Mouse (Mus musculus) midbrain, embryonic 15.5 days (tissue): ENCODE measurements at regions not wholly inside any gene's neighbourhood (a gene's known extent, or its start where the extent isn't known, plus 50 kb on each side); places are given as distances from the start of the nearest gene placed in this dataset.
A peak's percentile ranks its signal among the peaks of the same experiment; 100 is the strongest.

ENCODE experiments used
- ATAC-seq: fragments of 200-750 bp; cut with Nextera tagmentation; replicated peaks from 2 replicates; pipeline ENCODE4 v1.8.0; 2017; ENCODE audit warnings: moderate TSS enrichment
- H3K27ac ChIP-seq: fragments of 300-500 bp; sonication (generic); 2 replicates; pipeline ENCODE4 v1.5.1; 2015; ENCODE audit warnings: mild to moderate bottlenecking, inconsistent platforms
- H3K27me3 ChIP-seq: fragments of 300-500 bp; sonication (generic); replicated peaks from 2 replicates; pipeline ENCODE4 v1.6.1; 2015; ENCODE audit warnings: inconsistent platforms
- H3K36me3 ChIP-seq: fragments of 300-500 bp; sonication (generic); replicated peaks from 2 replicates; pipeline ENCODE4 v1.6.1; 2015; ENCODE audit warnings: inconsistent platforms
- H3K4me1 ChIP-seq: fragments of 300-500 bp; sonication (generic); 2 replicates; pipeline ENCODE4 v1.6.1; 2015; ENCODE audit warnings: inconsistent platforms
- H3K4me2 ChIP-seq: fragments of 300-500 bp; sonication (generic); 2 replicates; pipeline ENCODE4 v1.6.1; 2015; ENCODE audit warnings: inconsistent platforms, mild to moderate bottlenecking, moderate library complexity
- H3K4me3 ChIP-seq: fragments of 300-500 bp; sonication (generic); 2 replicates; pipeline ENCODE4 v1.5.1; 2015; ENCODE audit warnings: mild to moderate bottlenecking, inconsistent platforms
- H3K9ac ChIP-seq: fragments of 300-500 bp; sonication (generic); 2 replicates; pipeline ENCODE4 v1.6.1; 2015; ENCODE audit warnings: mild to moderate bottlenecking, inconsistent platforms
- H3K9me3 ChIP-seq: fragments of 300-500 bp; sonication (generic); 2 replicates; pipeline ENCODE4 v1.6.1; 2016; ENCODE audit warnings: inconsistent platforms
- WGBS: fragments of 180-500 bp; shearing (Covaris S2); methylation state at CpG from one replicate; pipeline ENCODE4 v1.1.7; 2015; ENCODE audit warnings: mixed read lengths; 5-methylcytosine and 5-hydroxymethylcytosine counted together

- Histone ChIP-seq H3K9ac (no peak overlapping the region; the same call in 1 of the 2 replicates), H3K36me3 (no peaks in the 10 kb centered on the region), H3K9me3 (no peaks in the 10 kb centered on the region), H3K4me1 (no peaks in the 10 kb centered on the region), H3K27ac (peak overlapping the region; percentile 83; the same call in 1 of the 2 replicates), H3K27me3 (no peaks in the 10 kb centered on the region; the same call in 1 of the 2 replicates), H3K4me2 (peak overlapping the region; percentile 98), H3K4me3 (peak overlapping the region; percentile 65)
- ATAC-seq, result no peak; the same call in 1 of the 2 replicates
- WGBS, result 13% methylated on average over 9 of the region's 9 CpGs
Observed at GRCm38 (mm10) chr6:71012436-71012822, 56.1 kb downstream of the Foxi3 start.

- under 1% methylated on average over 37 of the region's 38 CpGs for WGBS
- Histone ChIP-seq H3K4me1 (no peaks in the 10 kb centered on the region), H3K4me2 (peak overlapping the region; percentile 98), H3K27me3 (no peaks in the 10 kb centered on the region; the same call in 1 of the 2 replicates), H3K36me3 (no peaks in the 10 kb centered on the region), H3K4me3 (peak overlapping the region; percentile 65), H3K9ac (peak overlapping the region; percentile 76), H3K27ac (peak overlapping the region; percentile 83), H3K9me3 (no peaks in the 10 kb centered on the region)
- peak; percentile 98 for ATAC-seq
Observed at GRCm38 (mm10) chr6:71012823-71013461, 56.6 kb downstream of the Foxi3 start.

GRCm38 (mm10) chr6:71016388-71016787, 60.1 kb downstream of the Foxi3 start:
- ATAC-seq, result no peak
- WGBS, result 6% methylated on average over 1 of the region's 1 CpGs
- no peaks in the 10 kb centered on the region for H3K4me1 ChIP-seq
- no peak overlapping the region for H3K9ac ChIP-seq
- no peak overlapping the region for H3K4me2 ChIP-seq
- H3K9me3 ChIP-seq, result no peaks in the 10 kb centered on the region
- no peaks in the 10 kb centered on the region for H3K36me3 ChIP-seq
- H3K4me3 ChIP-seq, result no peak overlapping the region
- H3K27me3 ChIP-seq, result no peaks in the 10 kb centered on the region; the same call in 1 of the 2 replicates
- H3K27ac ChIP-seq, result no peak overlapping the region

GRCm38 (mm10) chr6:71021353-71021752, 65.0 kb downstream of the Foxi3 start:
- no peak overlapping the region for H3K4me3 ChIP-seq
- H3K36me3 ChIP-seq, result no peaks in the 10 kb centered on the region
- H3K9me3 ChIP-seq, result no peaks in the 10 kb centered on the region
- no peak overlapping the region for H3K9ac ChIP-seq
- ATAC-seq, result no peak
- H3K27ac ChIP-seq, result no peak overlapping the region
- WGBS, result 16% methylated on average over 9 of the region's 9 CpGs
- no peaks in the 10 kb centered on the region for H3K27me3 ChIP-seq
- H3K4me1 ChIP-seq, result no peaks in the 10 kb centered on the region
- no peak overlapping the region for H3K4me2 ChIP-seq

- no peak overlapping the region for H3K9ac ChIP-seq
- H3K4me2 ChIP-seq, result no peak overlapping the region
- H3K4me3 ChIP-seq, result no peak overlapping the region
- H3K27ac ChIP-seq, result no peak overlapping the region
- no peaks in the 10 kb centered on the region for H3K36me3 ChIP-seq
- no peak for ATAC-seq
- no peaks in the 10 kb centered on the region for H3K27me3 ChIP-seq
- no peaks in the 10 kb centered on the region for H3K9me3 ChIP-seq
- H3K4me1 ChIP-seq, result no peaks in the 10 kb centered on the region
- 89% methylated on average over 4 of the region's 4 CpGs for WGBS
Observed at GRCm38 (mm10) chr6:71025472-71025871, 69.1 kb downstream of the Foxi3 start.

- Histone ChIP-seq H3K9me3 (no peaks in the 10 kb centered on the region), H3K27ac (no peak overlapping the region), H3K4me3 (no peak overlapping the region), H3K27me3 (no peaks in the 10 kb centered on the region), H3K36me3 (no peaks in the 10 kb centered on the region), H3K9ac (no peak overlapping the region), H3K4me2 (no peak overlapping the region), H3K4me1 (no peaks in the 10 kb centered on the region)
- WGBS, result 83% methylated on average over 6 of the region's 6 CpGs
- no peak for ATAC-seq
Observed at GRCm38 (mm10) chr6:71029663-71030062, 73.3 kb downstream of the Foxi3 start.

GRCm38 (mm10) chr6:71030541-71030940, 74.2 kb downstream of the Foxi3 start:
- Histone ChIP-seq H3K9me3 (no peaks in the 10 kb centered on the region), H3K4me1 (no peaks in the 10 kb centered on the region), H3K4me2 (no peak overlapping the region), H3K4me3 (no peak overlapping the region), H3K27ac (no peak overlapping the region), H3K27me3 (no peaks in the 10 kb centered on the region), H3K9ac (no peak overlapping the region), H3K36me3 (no peaks in the 10 kb centered on the region)
- no peak for ATAC-seq
- WGBS, result 74% methylated on average over 5 of the region's 5 CpGs

- Histone ChIP-seq H3K36me3 (no peaks in the 10 kb centered on the region), H3K4me2 (no peak overlapping the region), H3K9me3 (no peaks in the 10 kb centered on the region), H3K4me3 (no peak overlapping the region), H3K4me1 (peaks cover 8% of the 10 kb centered on the region), H3K27me3 (peaks cover 7% of the 10 kb centered on the region), H3K27ac (no peak overlapping the region), H3K9ac (no peak overlapping the region)
- 93% methylated on average over 3 of the region's 3 CpGs for WGBS
- no peak for ATAC-seq
Observed at GRCm38 (mm10) chr6:71044241-71044640, 87.9 kb downstream of the Foxi3 start.

GRCm38 (mm10) chr6:71045261-71045660, 88.9 kb downstream of the Foxi3 start:
- no peak overlapping the region for H3K27ac ChIP-seq
- ATAC-seq, result no peak
- 94% methylated on average over 4 of the region's 4 CpGs for WGBS

GRCm38 (mm10) chr6:71048199-71049094, 92.1 kb downstream of the Foxi3 start:
- Histone ChIP-seq H3K36me3 (no peaks in the 10 kb centered on the region), H3K4me1 (peaks cover 14% of the 10 kb centered on the region), H3K27ac (no peak overlapping the region), H3K4me2 (peak overlapping the region; percentile 88), H3K4me3 (peak overlapping the region; percentile 44), H3K9me3 (no peaks in the 10 kb centered on the region), H3K9ac (peak overlapping the region; percentile 44), H3K27me3 (peaks cover 12% of the 10 kb centered on the region)
- peak; percentile 57 for ATAC-seq
- 2% methylated on average over 38 of the region's 38 CpGs for WGBS

More at GRCm38 (mm10) chr6:71045261-71045660, 88.9 kb downstream of the Foxi3 start:
- Histone ChIP-seq H3K4me1 (peaks cover 8% of the 10 kb centered on the region), H3K36me3 (no peaks in the 10 kb centered on the region), H3K9ac (no peak overlapping the region), H3K9me3 (no peaks in the 10 kb centered on the region), H3K27me3 (peaks cover 12% of the 10 kb centered on the region), H3K4me3 (no peak overlapping the region), H3K4me2 (no peak overlapping the region)

- WGBS, result 39% methylated on average over 5 of the region's 5 CpGs
- peaks cover 14% of the 10 kb centered on the region for H3K4me1 ChIP-seq
- no peak overlapping the region for H3K9ac ChIP-seq
- no peak overlapping the region for H3K4me2 ChIP-seq
- H3K4me3 ChIP-seq, result no peak overlapping the region
- H3K9me3 ChIP-seq, result no peaks in the 10 kb centered on the region
- peaks cover 12% of the 10 kb centered on the region for H3K27me3 ChIP-seq
- no peak overlapping the region for H3K27ac ChIP-seq
- no peaks in the 10 kb centered on the region for H3K36me3 ChIP-seq
- ATAC-seq, result no peak
Observed at GRCm38 (mm10) chr6:71050248-71050647, 93.9 kb downstream of the Foxi3 start.

- Histone ChIP-seq H3K27me3 (peaks cover 12% of the 10 kb centered on the region), H3K4me3 (no peak overlapping the region), H3K9me3 (no peaks in the 10 kb centered on the region), H3K9ac (no peak overlapping the region), H3K4me1 (peaks cover 14% of the 10 kb centered on the region), H3K27ac (no peak overlapping the region), H3K4me2 (peak overlapping the region; percentile 4; the same call in 1 of the 2 replicates), H3K36me3 (no peaks in the 10 kb centered on the region)
- peak; percentile 63 for ATAC-seq
- WGBS, result 8% methylated on average over 14 of the region's 14 CpGs
Observed at GRCm38 (mm10) chr6:71050754-71051213, 93.5 kb downstream of the Thnsl2 start.
